Mouse (Mus musculus): ENCODE results near the gene Vamp5.

Vamp5 gene

DNA sequence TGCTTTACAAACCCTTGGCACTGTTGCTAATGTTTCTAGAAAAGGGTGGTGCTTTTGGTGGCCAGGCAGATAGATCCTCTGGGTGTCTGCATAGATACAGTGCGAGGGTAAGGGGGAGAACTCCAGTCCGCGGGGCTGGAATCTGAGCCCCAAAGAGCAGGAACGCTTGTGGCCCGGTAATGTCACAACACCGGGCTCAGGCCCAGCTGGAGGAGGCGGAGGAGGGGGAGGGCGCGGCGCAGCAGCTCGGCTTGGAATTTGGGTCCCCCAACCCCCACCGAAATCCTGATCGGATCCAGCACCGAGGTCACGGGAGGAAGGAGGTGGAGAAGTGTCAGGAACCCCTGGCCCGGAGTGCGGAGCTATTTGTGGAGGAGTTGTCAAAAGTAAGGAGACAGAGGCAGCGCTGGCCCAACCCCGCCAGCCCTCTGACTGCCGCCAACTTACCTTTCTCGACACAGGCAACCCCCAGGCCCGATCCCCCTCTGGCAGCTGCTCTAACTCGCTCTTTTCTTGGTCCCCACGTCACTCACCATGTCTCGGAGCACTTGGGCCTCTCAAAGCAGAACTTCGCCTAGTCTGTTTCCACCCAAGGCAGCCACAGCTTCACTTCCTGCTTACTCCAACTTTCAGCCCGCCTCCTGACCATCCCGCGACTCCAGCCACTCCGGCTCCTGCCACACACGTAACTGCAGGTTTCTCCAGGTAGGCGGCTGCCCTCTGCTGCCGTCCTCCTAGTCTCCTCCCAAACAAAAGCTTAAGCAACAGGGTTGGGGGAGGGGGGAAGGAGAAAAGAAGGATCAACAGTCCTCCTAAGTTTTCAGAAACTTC lies 9.9 kb upstream of the Vamp5 start, which contains the start of gene Vamp8:
TSS of gene Vamp8 (minus strand) at position 763 of the 831 bp plus-strand sequence.
- in situ Hi-C loops (cut with MseI, MboI) = no loop called here

DNA sequence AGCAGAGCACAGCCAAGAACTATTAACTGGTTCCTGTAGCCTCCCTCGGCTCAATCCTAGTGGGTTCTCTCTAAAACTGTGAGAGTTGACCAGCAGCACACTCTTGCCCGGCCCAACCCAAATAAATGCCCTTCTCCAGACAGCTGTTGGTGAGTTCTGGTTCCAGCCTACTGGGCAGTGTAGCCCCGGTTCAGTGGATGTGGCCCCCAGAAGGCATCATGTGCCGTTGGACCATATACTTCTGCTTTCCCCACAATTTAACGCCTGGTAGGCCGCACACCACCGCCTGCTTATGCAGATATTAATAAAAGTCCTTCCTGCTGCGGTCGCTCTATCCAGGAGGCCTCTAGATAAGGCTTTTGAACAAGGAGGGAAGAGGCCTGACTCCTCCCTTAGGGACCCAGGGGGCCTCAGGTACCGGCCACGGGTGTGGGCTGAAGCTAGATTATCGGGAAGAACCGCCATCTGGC lies 9.2 kb upstream of the Vamp5 start:
- in situ Hi-C loops (cut with MseI, MboI) = no loop called here

DNA sequence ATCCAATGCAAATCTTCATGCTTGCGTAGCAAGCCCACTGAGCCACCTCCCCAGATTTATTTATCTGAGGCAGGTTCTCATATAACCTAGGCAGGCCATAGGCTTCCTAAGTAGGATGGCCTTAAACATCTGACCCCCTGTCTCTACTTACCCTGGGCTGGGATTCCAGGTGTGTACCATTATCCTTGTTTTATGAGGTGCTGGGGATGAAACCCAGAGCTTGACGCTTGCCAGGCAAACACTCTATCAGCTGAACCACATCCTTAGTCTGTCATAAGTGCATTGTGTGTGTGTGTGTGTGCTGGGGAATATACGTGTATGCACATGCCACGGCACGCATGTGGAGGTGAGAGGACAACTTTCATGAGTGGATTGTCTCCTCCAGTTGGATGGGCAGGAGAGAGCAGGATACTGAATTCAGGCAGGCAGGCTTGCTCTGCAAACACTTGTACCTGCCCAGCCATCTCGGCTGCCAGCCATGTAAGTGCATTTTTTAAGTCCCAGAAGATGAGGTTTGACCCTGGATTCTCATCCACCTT lies 8.6 kb upstream of the Vamp5 start:
- in situ Hi-C loops (cut with MseI, MboI) = no loop called here

DNA sequence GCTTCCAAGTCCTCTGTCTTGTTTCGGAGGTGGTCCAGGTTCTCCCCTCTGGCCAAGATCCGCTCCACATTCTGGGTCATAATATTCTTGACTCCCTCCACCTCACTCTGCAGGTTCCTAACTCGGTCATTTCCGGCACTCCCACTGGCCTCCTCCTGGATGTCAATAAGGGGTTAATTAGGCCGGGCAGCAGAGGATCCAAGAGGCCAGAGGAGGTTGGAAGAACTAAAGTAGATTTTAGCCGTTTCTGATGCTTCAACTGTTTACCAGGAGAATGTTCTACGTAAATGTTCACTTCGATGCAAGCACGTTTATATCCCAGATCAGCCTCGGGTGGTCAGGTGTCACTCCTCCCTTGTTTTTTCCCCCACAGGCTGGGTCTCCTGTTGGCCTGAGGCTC lies 8.0 kb upstream of the Vamp5 start:
- in situ Hi-C loops (cut with MseI, MboI) = no loop called here

DNA sequence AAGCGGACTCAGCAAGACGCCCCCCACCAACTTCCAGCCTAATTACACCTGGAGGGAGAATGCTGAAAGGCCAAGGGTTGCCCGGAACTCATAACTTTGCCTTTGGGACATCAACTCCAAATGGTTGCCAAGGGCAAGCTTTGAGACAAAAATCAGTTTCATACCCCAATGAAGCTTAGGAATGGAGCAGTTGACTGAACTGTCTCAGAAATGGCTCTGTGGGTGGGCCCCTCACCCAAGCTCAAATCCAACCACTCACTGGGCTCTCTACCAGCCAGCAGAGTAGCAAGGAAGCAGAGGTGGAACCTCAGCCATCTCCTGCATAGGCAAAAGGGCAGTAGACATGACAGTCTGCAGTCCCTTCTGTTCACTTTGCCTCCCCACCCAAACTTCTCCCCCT lies 7.5 kb upstream of the Vamp5 start:
- in situ Hi-C loops (cut with MseI, MboI) = no loop called here

DNA sequence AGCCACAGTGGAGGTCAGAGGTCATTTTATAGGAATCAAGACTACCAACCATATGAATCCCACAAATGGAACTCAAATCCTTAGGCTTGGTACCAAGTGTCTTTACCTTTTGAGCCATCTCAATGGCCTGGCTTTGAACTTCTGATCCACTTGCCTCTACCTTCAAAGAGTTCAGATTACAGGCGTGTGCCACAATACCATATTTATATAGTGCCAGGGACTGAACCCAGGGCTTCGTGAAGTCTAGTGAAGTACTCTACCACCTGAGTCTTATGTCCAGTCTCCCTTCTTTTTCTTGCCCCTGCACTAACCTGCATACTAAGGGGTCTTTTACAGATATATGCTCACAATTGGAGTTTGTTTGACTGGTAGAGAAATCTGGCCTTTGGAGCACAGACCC lies 6.3 kb upstream of the Vamp5 start:
- in situ Hi-C loops (cut with MseI, MboI) = no loop called here

DNA sequence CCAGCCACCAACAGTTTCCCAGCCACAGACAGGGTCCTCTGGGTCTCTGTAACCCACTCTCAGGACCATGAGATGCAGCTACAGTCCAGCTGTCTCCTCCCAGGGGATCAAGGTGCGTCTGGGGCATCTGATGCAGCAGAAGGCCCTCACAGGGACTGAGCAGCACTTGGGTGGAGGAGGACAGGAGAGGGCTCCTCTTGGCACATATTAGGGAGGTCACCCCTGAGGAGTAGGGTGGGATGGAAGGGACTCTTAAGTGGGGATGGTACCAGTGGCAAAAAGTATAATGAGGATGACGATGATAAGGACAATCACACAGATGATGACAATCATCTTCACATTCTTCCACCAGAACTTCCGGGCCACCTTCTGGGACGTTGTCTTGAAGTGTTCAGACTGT lies 5.0 kb upstream of the Vamp5 start:
- in situ Hi-C loops (cut with MseI, MboI) = no loop called here

DNA sequence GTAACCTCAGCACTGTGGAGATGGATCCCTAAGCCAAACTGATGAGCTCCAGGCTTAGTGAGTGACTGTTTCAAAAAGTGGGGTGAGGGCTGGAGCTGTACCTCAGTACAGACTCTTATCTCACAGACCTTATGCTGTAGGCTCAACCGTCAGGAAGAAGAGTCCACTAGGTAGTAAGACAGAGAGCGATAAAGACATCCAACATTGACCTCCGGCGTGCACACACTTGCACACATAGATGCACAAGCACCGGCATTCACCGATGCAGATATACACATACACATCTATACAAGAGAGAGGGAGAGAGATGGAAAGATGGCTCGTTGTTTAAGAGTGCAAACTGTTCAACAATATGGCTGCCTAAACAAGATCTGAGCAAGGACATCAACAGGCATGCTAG lies 3.7 kb upstream of the Vamp5 start:
- in situ Hi-C loops (cut with MseI, MboI) = no loop called here

DNA sequence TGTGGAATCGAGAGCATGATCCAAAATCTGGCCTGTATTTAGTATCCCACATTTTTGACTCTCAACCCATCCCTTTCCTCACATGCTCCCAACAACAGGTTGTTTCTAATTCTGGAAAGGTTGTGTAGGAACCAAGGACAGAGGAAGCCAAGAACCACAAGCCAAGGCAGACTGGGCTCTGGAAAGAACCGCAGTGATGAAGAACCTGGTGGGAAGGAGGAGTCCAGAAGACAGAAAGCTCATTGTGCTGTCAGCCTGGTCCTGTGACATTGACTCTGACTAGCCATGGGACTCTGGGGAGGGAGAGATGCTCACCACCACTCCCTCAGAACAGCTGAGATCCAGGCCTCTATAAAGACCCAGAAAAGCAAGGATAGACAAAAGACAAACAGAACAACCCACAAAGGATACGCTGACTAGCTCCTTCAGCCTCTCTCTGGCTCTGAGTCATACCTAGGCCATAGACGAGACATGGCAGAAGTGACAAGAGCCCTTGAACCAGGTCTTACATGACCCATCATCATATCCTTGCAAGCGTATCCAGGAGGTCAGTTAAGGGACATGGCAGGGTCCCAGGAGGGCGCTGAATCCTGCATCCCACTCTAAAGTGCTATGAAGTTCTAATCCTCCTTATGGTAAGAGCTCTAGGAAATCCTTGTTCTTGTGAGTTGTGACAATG lies 3.0 kb upstream of the Vamp5 start:
- in situ Hi-C loops (cut with MseI, MboI) = no loop called here

DNA sequence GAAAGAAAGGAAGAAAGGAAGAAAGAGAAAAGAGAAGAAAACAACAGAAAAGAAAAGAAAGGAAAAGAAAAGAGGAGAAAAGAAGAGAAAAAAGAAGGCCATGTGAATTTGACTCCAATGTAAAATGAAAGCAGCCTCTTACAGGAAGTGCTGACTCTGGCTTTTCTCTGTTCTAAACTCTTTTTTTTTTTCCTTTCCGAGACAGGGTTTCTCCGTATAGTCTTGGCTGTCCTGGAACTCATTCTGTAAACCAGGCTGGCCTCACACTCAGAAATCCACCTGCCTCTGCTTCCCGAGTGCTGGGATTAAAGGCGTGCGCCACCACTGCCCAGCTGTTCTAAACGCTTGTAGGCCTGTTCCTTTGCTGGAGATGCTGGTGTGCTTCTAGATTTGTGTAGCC lies 2.2 kb upstream of the Vamp5 start:
- in situ Hi-C loops (cut with MseI, MboI) = no loop called here

DNA sequence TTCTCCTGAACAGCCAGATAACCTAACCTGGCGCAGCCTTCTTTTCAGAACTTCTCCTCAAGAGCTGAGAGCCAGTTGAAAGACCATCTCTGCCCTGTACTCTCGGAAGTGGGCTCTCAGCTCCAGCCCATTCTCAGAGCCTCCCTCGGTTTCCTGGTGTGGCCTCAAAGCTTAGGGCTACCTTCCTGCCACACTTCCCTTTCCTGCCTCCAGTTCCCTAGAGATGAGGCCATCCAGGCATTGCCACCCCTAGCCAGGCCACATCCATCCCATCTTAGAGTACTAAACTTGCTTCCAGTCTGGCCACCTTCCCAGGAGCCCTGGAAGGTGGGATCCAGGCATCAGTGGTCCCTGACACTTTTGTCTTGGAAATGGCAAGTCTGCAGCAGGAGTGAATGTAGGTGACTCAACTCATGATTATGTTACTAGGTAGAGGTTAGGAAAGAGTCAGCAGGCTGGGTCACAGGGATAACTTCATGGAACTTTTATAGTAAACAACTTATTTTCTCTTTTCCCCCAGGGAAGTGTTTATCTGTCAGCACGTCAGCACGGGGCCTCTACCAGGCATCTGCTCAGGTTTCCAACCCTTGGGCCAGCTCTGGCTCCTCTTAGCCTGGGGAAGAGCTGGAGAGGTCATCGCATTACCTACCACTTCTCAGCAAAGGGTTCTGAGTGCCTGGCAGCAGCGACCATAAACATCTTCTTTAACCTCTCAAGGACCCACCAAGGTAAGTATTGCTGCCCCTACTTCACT lies 714 bp downstream of the Vamp5 start:
- in situ Hi-C loops (cut with MseI, MboI) = no loop called here

DNA sequence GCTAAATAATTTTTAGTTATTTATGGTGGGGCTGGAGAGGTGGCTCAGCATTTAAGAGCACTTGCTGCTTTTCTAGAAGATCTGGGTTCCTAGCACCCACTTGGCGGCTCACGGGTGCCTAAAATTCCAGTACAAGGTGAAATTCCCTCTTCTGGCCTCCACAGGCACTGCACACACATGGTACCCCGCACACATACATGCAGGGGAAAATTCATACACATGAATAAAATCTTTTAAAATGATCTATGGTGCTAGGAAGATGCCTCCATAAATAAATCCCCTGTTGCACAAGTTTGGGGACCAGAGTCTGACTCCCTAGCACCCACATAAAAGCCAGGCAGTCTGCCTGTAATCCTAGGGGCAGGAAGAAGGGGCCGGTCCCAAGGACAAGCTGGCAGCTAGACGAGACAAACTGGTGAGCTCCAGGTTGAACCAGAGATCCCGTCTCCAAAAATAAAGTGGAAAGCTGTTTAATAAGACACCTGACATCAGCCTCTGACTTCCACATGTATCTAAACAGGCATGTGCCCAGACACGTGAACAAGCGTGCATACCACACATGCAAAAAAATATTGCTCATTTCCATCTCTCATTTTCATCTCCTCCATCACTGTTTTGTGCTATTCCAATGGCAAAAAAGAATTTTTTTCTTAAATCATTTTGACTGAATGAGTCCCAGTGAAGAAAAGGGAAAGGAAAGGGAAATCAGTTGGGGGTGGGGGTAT lies 1.6 kb downstream of the Vamp5 start:
- in situ Hi-C loops (cut with MseI, MboI) = no loop called here

DNA sequence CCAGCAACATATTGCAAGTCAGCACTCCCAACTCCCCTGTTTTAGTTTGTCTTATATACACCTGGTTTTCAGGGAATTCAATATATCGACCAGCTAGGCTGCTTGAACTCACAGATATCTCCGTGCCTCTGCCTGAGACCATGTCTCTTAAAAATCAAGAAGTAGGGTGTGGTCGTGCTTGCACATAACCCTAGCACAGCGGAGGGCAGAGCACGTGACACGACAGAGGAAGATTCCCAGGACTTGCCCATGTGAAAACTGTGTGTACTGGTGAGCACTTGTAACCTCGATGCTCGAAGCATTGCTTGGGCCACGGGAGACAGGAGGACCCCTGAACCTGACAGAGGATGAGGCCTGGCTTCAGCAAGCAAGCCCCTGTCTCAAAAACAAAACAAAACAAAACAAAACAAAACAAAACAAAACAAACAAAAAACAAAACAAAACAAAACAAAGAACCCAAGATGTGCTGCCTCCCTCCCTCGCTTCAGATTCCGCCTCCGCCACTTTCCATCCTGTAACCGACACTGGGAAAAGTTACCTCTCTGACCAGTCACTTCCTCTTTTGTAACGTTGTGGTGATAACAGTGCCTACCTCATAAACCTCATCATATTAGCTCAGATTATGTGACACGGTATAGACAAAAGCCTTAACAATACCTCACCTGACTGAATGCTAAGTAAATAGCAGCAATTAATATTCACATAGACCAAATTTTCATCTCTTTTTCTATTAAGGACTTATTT lies 5.3 kb downstream of the Vamp5 start:
- in situ Hi-C loops (cut with MseI, MboI) = no loop called here

DNA sequence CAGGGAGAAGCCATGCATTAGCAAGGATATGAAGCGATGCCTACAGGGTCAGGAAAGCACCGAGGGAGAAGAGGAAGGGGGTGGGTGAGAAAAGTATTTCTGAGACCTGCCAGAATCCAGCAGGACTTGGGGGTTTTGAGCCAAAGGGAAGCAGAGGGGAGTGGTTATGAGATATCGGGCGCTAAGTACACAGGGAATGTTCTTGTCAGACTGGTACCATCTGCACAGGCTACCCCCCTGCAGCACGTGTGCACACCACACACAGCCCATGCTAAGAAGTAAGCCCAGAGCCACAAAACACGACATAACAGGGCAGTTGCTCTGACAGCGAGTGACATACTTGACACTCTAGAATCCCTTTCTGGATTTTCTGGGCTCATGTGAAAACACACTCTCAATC lies 6.1 kb downstream of the Vamp5 start:
- in situ Hi-C loops (cut with MseI, MboI) = no loop called here

DNA sequence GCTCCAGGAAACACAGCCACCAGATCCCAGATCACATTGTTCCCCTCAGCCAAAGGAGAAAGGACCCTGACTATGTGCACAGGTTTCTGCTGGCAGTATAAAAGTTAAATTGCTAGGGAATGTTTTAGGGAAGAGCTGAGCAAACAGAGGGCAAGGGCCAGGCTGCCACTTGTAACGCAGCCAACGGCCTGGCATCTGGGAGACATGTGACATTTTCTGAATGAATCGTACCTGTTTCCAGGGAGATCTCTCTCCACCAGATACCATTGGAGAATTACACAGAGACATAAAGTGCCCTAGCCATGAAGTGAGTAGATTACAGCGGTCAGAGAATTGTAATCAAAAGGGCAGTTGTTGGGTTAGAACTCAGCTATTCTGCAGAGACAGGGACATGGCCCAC lies 7.1 kb downstream of the Vamp5 start:
- in situ Hi-C loops (cut with MseI, MboI) = no loop called here

DNA sequence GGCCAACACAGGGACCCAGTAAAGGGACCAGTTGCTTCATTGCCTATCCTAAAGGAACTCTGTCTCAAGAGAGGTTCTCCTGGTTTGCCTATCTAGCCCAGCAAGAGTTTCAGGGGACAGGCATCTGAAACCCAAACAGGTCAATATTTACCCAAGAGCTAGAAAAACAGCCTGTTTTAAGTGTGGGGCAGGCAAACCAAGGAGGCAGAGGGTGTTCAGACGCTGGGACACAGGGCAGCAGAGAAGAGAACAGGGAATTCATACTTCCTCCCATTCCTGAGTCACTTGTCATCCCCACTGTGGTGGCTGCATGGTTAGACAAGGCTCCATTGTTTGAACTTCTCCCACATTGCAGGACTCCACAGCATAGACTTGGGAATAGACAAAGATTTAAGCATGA lies 8.7 kb downstream of the Vamp5 start:
- in situ Hi-C loops (cut with MseI, MboI) = no loop called here

DNA sequence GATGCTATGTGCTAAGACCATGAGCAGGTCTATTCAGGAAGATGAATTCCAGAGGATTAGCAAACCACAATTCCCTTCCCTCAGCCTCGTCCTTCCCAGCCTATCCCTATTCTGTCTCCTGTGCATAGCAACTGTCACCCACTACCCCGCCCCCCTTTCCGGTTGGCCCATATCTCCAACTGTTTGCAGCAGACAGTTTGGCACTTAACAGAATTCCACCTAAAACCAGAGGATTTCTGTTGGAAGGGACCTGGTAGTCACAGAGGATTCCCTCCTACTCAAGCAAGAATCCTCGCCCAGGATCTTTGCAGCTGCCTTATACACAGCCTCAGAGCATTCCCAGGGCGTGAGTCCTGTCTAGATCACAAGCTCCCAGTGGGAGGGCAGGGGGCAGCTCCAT lies 9.1 kb downstream of the Vamp5 start:
- in situ Hi-C loops (cut with MseI, MboI) = no loop called here

DNA sequence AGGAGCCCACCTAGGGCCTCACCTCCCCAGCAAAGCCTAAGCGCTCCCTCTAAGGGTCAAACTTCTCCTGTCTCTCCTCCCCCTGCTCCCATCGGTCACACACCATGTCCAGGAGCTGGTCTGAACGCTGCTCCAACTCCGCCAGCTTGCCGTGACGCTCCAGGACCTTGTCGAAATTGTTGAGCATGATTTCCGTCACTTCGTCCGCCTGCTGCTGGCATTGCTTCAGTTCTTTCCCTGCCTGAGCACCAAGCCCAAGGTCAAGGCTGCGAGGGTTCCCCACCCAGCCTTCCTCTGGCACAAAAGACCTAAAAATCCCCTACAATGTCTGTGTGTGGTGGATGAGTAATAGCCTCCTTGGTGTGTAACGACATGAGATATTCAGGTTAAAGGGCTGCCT lies 10.2 kb downstream of the Vamp5 start:
- in situ Hi-C loops (cut with MseI, MboI) = no loop called here

DNA sequence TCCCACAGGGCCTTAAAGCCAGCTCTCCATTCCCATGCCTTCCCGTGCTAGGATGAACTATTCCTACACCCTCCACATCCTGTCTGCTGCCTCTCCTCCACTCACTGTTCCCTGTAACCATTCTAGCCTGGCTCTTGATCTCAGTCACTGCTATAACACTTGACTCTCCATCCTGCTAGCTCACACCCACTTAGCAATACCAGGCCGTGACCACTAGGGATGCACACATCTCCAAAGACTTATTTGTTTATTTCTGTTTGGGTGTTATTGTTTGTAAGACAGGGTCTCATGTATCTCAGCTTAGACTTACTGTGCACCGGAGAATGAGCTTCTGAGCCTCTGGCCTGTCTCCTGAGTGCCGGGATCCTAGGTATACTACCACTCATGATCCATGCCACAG lies 10.7 kb downstream of the Vamp5 start:
- in situ Hi-C loops (cut with MseI, MboI) = no loop called here

DNA sequence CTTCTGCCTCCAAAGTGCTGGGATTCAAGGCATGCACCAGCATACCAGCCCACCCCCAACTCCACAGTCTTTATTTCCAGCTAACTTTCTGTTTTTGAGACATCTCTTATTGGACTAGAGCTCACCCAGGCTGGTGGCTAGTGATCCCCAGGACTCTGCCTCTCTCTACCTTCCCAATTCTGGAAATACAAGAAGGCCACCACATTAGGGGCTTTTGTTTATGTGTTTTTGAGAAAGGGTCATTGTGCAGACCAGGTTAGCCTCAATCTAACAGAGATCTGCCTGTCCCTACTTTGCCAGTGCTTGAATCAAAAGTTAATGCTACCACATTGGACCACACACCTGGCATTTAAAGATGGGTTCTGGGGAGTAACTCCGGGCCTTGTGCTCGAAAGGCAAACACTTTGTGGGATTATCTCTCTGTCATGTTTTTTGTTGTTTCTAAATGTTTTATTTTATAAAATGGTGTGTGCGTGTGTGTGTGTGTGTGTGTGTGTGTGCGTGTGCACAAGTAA lies 12.8 kb downstream of the Vamp5 start:
- in situ Hi-C loops (cut with MseI, MboI) = no loop called here

Measured in mouse trophoblast stem cell (cell line).